Mouse (Mus musculus) heart, adult 2 months (tissue): Measurements from ENCODE around the gene Tas2r138. TPM values are rescaled to one million over a fixed set of nuclear protein-coding genes. Genes with fewer than 3 reads are reported as not detected.
A peak's percentile ranks its signal among the peaks of the same experiment; 100 is the strongest.
"Not testable (repeated sequence)": the region's sequence is repeated elsewhere in the genome, so short reads cannot be mapped to it uniquely, and the experiment has no call there.

ENCODE experiments used
- DNase-seq, 2 experiments: peaks; one replicate each; pipeline ENCODE4 v3.0.0; 2021
- H3K27ac ChIP-seq: fragments of 200-600 bp; 2 replicates; pipeline ENCODE4 v1.8.1; 2022
- H3K27me3 ChIP-seq: fragments of 200-500 bp; 2 replicates; pipeline ENCODE4 v1.6.1; 2012; ENCODE audit warnings: mild to moderate bottlenecking, low read length, inconsistent platforms, mixed read lengths; ENCODE audit not compliant: control insufficient read depth, insufficient read depth
- H3K36me3 ChIP-seq: fragments of 200-500 bp; 2 replicates; pipeline ENCODE4 v1.6.1; 2012; ENCODE audit warnings: low read length, inconsistent platforms; ENCODE audit not compliant: control insufficient read depth, insufficient read depth
- H3K4me1 ChIP-seq: fragments of 200-500 bp; 2 replicates; pipeline ENCODE4 v1.6.1; 2011; ENCODE audit warnings: low read length; ENCODE audit not compliant: control insufficient read depth, insufficient read depth
- H3K4me3 ChIP-seq: fragments of 200-600 bp; 2 replicates; pipeline ENCODE4 v1.8.1; 2022
- H3K79me2 ChIP-seq: fragments of 200-500 bp; replicated peaks from 2 replicates; pipeline ENCODE4 v1.6.1; 2012; ENCODE audit warnings: mild to moderate bottlenecking, inconsistent platforms, low read length, moderate library complexity, mixed read lengths; ENCODE audit not compliant: control insufficient read depth, insufficient read depth
- H3K9ac ChIP-seq: fragments of 200-500 bp; 2 replicates; pipeline ENCODE4 v1.6.1; 2012; ENCODE audit warnings: low read depth, mild to moderate bottlenecking, control low read depth, inconsistent platforms, low read length, mixed read lengths
- CTCF ChIP-seq: fragments of 200-600 bp; IDR thresholded peaks from 2 replicates; pipeline ENCODE4 v1.8.1; 2022; ENCODE audit warnings: antibody characterized with exemption, mild to moderate bottlenecking, moderate library complexity
- EP300 ChIP-seq: fragments of 200-500 bp; IDR thresholded peaks from 2 replicates; pipeline ENCODE4 v1.6.1; 2011; ENCODE audit warnings: low read depth, low read length, control low read depth; ENCODE audit not compliant: insufficient read depth
- POLR2A ChIP-seq: fragments of 200-500 bp; IDR thresholded peaks from 2 replicates; pipeline ENCODE4 v1.6.1; 2011; ENCODE audit warnings: mild to moderate bottlenecking, low read depth, low read length, control low read depth; ENCODE audit not compliant: insufficient read depth
- WGBS: fragments of 180-500 bp; shearing (Covaris S2); methylation state at CpG from one replicate; pipeline ENCODE4 v1.1.7; 2018; 5-methylcytosine and 5-hydroxymethylcytosine counted together
- intact Hi-C: fragments of 180-260 bp; cut with DNase I; formaldehyde crosslinking; loops from one replicate; pipeline ENCODE4 v1.15.1; 2025
- polyA plus RNA-seq: library from polyadenylated mRNA; depleted of rRNA; stranded (reverse); fragments of >200 nt; gene quantifications from 2 replicates; pipeline ENCODE4 v1.2.3, GENCODE M21; 2012
- total RNA-seq, 2 experiments: library from RNA; stranded (reverse); gene quantifications; 2 replicates each; pipeline ENCODE4 v1.2.3; 2021

The Tas2r138 gene
- total and polyA plus RNA-seq, 3 experiments, result not detected

GRCm38 (mm10) chr6:40607431-40607830 lies 5.7 kb downstream of the Tas2r138 start:
- no peaks in the 10 kb centered on the region for H3K4me1 ChIP-seq
- H3K36me3 ChIP-seq, result no peaks in the 10 kb centered on the region
- H3K79me2 ChIP-seq, result no peaks in the 10 kb centered on the region
- no peaks in the 10 kb centered on the region for H3K27me3 ChIP-seq
- H3K4me3 ChIP-seq, result no peak overlapping the region
- TF ChIP-seq EP300, result no peak
- no peak for TF ChIP-seq POLR2A
- no peak for TF ChIP-seq CTCF
- intact Hi-C loops, result no loop called here
- no peak for DNase-seq
- H3K27ac ChIP-seq, result no peak overlapping the region
- H3K9ac ChIP-seq, result no peak overlapping the region

- H3K27me3 ChIP-seq, H3K27ac ChIP-seq, H3K36me3 ChIP-seq, intact Hi-C loops, H3K79me2 ChIP-seq, H3K9ac ChIP-seq, H3K4me1 ChIP-seq, H3K4me3 ChIP-seq, DNase-seq: not testable (repeated sequence)
- 30% methylated on average over 4 of the region's 4 CpGs for WGBS
Observed at GRCm38 (mm10) chr6:40598546-40598945, 14.6 kb downstream of the Tas2r138 start.

- WGBS, result 52% methylated on average over 3 of the region's 3 CpGs
- DNase-seq, result no peak
- no peak overlapping the region for H3K27ac ChIP-seq
- no peaks in the 10 kb centered on the region for H3K27me3 ChIP-seq
- no peak overlapping the region for H3K9ac ChIP-seq
- H3K4me1 ChIP-seq, result no peaks in the 10 kb centered on the region
- H3K79me2 ChIP-seq, result no peaks in the 10 kb centered on the region
- no peaks in the 10 kb centered on the region for H3K36me3 ChIP-seq
- intact Hi-C loops, result no loop called here
- H3K4me3 ChIP-seq, result no peak overlapping the region
- TF ChIP-seq CTCF (no peak), EP300 (no peak), POLR2A (no peak)
Observed at GRCm38 (mm10) chr6:40594804-40595550, 18.1 kb downstream of the Tas2r138 start.

GRCm38 (mm10) chr6:40588346-40588745 lies 24.8 kb downstream of the Tas2r138 start:
- no peaks in the 10 kb centered on the region for H3K4me1 ChIP-seq
- H3K4me3 ChIP-seq, result no peak overlapping the region
- no peaks in the 10 kb centered on the region for H3K27me3 ChIP-seq
- TF ChIP-seq EP300 (no peak), POLR2A (no peak), CTCF (no peak)
- H3K36me3 ChIP-seq, result no peaks in the 10 kb centered on the region
- H3K9ac ChIP-seq, result no peak overlapping the region
- H3K27ac ChIP-seq, result no peak overlapping the region
- 81% methylated on average over 2 of the region's 2 CpGs for WGBS
- DNase-seq, result no peak
- intact Hi-C loops, result no loop called here
- no peaks in the 10 kb centered on the region for H3K79me2 ChIP-seq

- Histone ChIP-seq H3K79me2 (no peaks in the 10 kb centered on the region), H3K9ac (no peak within 1 kb of the TSS), H3K27me3 (no peaks in the 10 kb centered on the region), H3K27ac (no peak within 1 kb of the TSS), H3K4me3 (no peak within 1 kb of the TSS), H3K36me3 (no peaks in the 10 kb centered on the region), H3K4me1 (no peaks in the 10 kb centered on the region)
- 59% methylated on average over 5 of the region's 5 CpGs for whole genome bisulfite sequencing
- TF ChIP-seq CTCF (no peak), EP300 (no peak), POLR2A (no peak)
- intact Hi-C loops, result no loop called here
- DNase-seq, result peak in 1 of 2 experiments; percentile 5
Observed at GRCm38 (mm10) chr6:40585645-40586044, 27.5 kb downstream of the Tas2r138 start, which contains the start of gene Clec5a. TSS of gene Clec5a (minus strand) at chr6:40585821.

GRCm38 (mm10) chr6:40584336-40584735 lies 28.8 kb downstream of the Tas2r138 start:
- 68% methylated on average over 6 of the region's 6 CpGs for WGBS
- no peaks in the 10 kb centered on the region for H3K36me3 ChIP-seq
- H3K27me3 ChIP-seq, result no peaks in the 10 kb centered on the region
- H3K9ac ChIP-seq, result no peak overlapping the region
- no peaks in the 10 kb centered on the region for H3K79me2 ChIP-seq
- TF ChIP-seq POLR2A (no peak), EP300 (no peak), CTCF (no peak)
- intact Hi-C loops, result no loop called here
- DNase-seq, result no peak
- no peak overlapping the region for H3K27ac ChIP-seq
- H3K4me3 ChIP-seq, result no peak overlapping the region
- H3K4me1 ChIP-seq, result no peaks in the 10 kb centered on the region
